Mouse (Mus musculus) heart, embryonic 14.5 days (tissue): ENCODE data around the gene Baiap3. TPM values are rescaled to one million over a fixed set of nuclear protein-coding genes. Genes with fewer than 3 reads are reported as not detected.

Experiments
- ATAC-seq: fragments of 200-750 bp; cut with Nextera tagmentation; 2 replicates; pipeline ENCODE4 v1.8.0; 2017; ENCODE audit warnings: low read depth, moderate TSS enrichment; ENCODE audit not compliant: insufficient number of reproducible peaks, insufficient read depth, low FRiP score
- H3K27ac ChIP-seq, 2 experiments: fragments of 200-500 bp in 1 of 2; fragments of 300-500 bp in 1 of 2; sonication (generic) in 1 of 2; replicated peaks in 1 of 2; 2 replicates each; pipeline ENCODE4 v1.5.1; 2012 to 2014; ENCODE audit warnings: low read depth in 2 of 2, low read length in 2 of 2, control low read depth in 1 of 2, mild to moderate bottlenecking in 1 of 2, mixed read lengths in 1 of 2; ENCODE audit not compliant: control insufficient read depth in 1 of 2, insufficient read depth in 1 of 2
- H3K27me3 ChIP-seq: fragments of 300-500 bp; sonication (generic); 2 replicates; pipeline ENCODE4 v1.6.1; 2014; ENCODE audit warnings: mild to moderate bottlenecking, low read length, control low read depth; ENCODE audit not compliant: control insufficient read depth, insufficient read depth
- H3K36me3 ChIP-seq: fragments of 300-500 bp; sonication (generic); 2 replicates; pipeline ENCODE4 v1.6.1; 2014; ENCODE audit warnings: mild to moderate bottlenecking, control low read depth, low read length, mixed read lengths; ENCODE audit not compliant: control insufficient read depth, insufficient read depth
- H3K4me1 ChIP-seq, 2 experiments: fragments of 200-500 bp in 1 of 2; fragments of 300-500 bp in 1 of 2; sonication (generic) in 1 of 2; 2 replicates each; pipeline ENCODE4 v1.6.1; 2012 to 2014; ENCODE audit warnings: low read length in 2 of 2, control low read depth in 1 of 2, mixed read lengths in 1 of 2; ENCODE audit not compliant: control insufficient read depth in 2 of 2, insufficient read depth in 2 of 2
- H3K4me2 ChIP-seq: fragments of 300-500 bp; sonication (generic); 2 replicates; pipeline ENCODE4 v1.6.1; 2014; ENCODE audit warnings: mild to moderate bottlenecking, low read length
- H3K4me3 ChIP-seq, 2 experiments: fragments of 200-500 bp in 1 of 2; fragments of 300-500 bp in 1 of 2; sonication (generic) in 1 of 2; 2 replicates each; pipeline ENCODE4 v1.5.1; 2012 to 2014; ENCODE audit warnings: low read length in 2 of 2, mild to moderate bottlenecking in 2 of 2, control low read depth in 1 of 2, low read depth in 1 of 2, moderate library complexity in 1 of 2; ENCODE audit not compliant: control insufficient read depth in 1 of 2, insufficient read depth in 1 of 2
- H3K9ac ChIP-seq: fragments of 300-500 bp; sonication (generic); 2 replicates; pipeline ENCODE4 v1.6.1; 2014; ENCODE audit warnings: mild to moderate bottlenecking, low read length
- H3K9me3 ChIP-seq: fragments of 300-500 bp; sonication (generic); 2 replicates; pipeline ENCODE4 v1.6.1; 2016; ENCODE audit warnings: low read length, control low read depth; ENCODE audit not compliant: control insufficient read depth
- WGBS: fragments of 180-500 bp; shearing (Covaris S2); extraction: QIAGEN DNeasy Blood & Tissue Kit; methylation state at CpG from one replicate; pipeline ENCODE4 v1.1.7; 2014; 5-methylcytosine and 5-hydroxymethylcytosine counted together
- polyA plus RNA-seq: library from polyadenylated mRNA; unstranded; fragments of >200 nt; fragmentation: Nextera tagmentation; extraction: Ambion mirVana; gene quantifications from 2 replicates; pipeline ENCODE4 v1.2.1, GENCODE M21; 2014

Baiap3 gene
- polyA plus RNA-seq, 1 experiment from 2014 or later = 0.76 TPM

- no peak overlapping the region for H3K27ac ChIP-seq
- H3K27me3 ChIP-seq = no peaks in the 10 kb centered on the region
- 81% methylated on average over 9 of the region's 9 CpGs for WGBS
- no peak for ATAC-seq
- H3K9ac ChIP-seq = no peak overlapping the region
- no peak overlapping the region for H3K4me2 ChIP-seq
- no peaks in the 10 kb centered on the region for H3K9me3 ChIP-seq
- H3K4me3 ChIP-seq = no peak overlapping the region
- peaks cover 2 to 13% of the 10 kb centered on the region in 2 experiments; a peak in 3 of 4 replicates for H3K4me1 ChIP-seq
- H3K36me3 ChIP-seq = peaks cover 49% of the 10 kb centered on the region
Observed at GRCm38 (mm10) chr17:25218967-25219366, 37.2 kb downstream of the Baiap3 start.

- no peaks in the 10 kb centered on the region for H3K9me3 ChIP-seq
- 88% methylated on average over 3 of the region's 3 CpGs for WGBS
Observed at GRCm38 (mm10) chr17:25215431-25215830, 40.7 kb downstream of the Baiap3 start.

GRCm38 (mm10) chr17:25211705-25212104, 44.5 kb downstream of the Baiap3 start:
- 64% methylated on average over 4 of the region's 4 CpGs for WGBS

More at GRCm38 (mm10) chr17:25215431-25215830, 40.7 kb downstream of the Baiap3 start:
- Histone ChIP-seq H3K27ac (no peak overlapping the region), H3K36me3 (peaks cover 85% of the 10 kb centered on the region), H3K27me3 (no peaks in the 10 kb centered on the region), H3K9ac (no peak overlapping the region), H3K4me1 (no peaks in the 10 kb centered on the region), H3K4me3 (no peak overlapping the region), H3K4me2 (no peak overlapping the region)
- ATAC-seq = no peak

GRCm38 (mm10) chr17:25210680-25211466, 45.3 kb downstream of the Baiap3 start:
- WGBS = 74% methylated on average over 15 of the region's 15 CpGs

More at GRCm38 (mm10) chr17:25211705-25212104, 44.5 kb downstream of the Baiap3 start:
- Histone ChIP-seq H3K9me3 (no peaks in the 10 kb centered on the region), H3K4me2 (no peak overlapping the region), H3K4me1 (no peaks in the 10 kb centered on the region), H3K36me3 (peaks cover 100% of the 10 kb centered on the region), H3K4me3 (no peak overlapping the region), H3K27ac (no peak overlapping the region), H3K27me3 (no peaks in the 10 kb centered on the region), H3K9ac (no peak overlapping the region)
- no peak for ATAC-seq

GRCm38 (mm10) chr17:25210006-25210405, 46.2 kb downstream of the Baiap3 start:
- 93% methylated on average over 4 of the region's 4 CpGs for WGBS
- H3K27me3 ChIP-seq = no peaks in the 10 kb centered on the region
- H3K36me3 ChIP-seq = peaks cover 99% of the 10 kb centered on the region
- no peak for ATAC-seq
- H3K9me3 ChIP-seq = no peaks in the 10 kb centered on the region
- H3K4me1 ChIP-seq = no peaks in the 10 kb centered on the region
- H3K4me2 ChIP-seq = no peak overlapping the region
- no peak overlapping the region for H3K27ac ChIP-seq
- H3K9ac ChIP-seq = no peak overlapping the region
- no peak overlapping the region for H3K4me3 ChIP-seq

More at GRCm38 (mm10) chr17:25210680-25211466, 45.3 kb downstream of the Baiap3 start:
- H3K4me1 ChIP-seq = no peaks in the 10 kb centered on the region
- H3K27ac ChIP-seq = no peak overlapping the region
- no peak overlapping the region for H3K4me3 ChIP-seq
- no peaks in the 10 kb centered on the region for H3K9me3 ChIP-seq
- no peak for ATAC-seq
- H3K4me2 ChIP-seq = no peak overlapping the region
- no peaks in the 10 kb centered on the region for H3K27me3 ChIP-seq
- H3K9ac ChIP-seq = no peak overlapping the region
- peaks cover 99% of the 10 kb centered on the region for H3K36me3 ChIP-seq

GRCm38 (mm10) chr17:25202401-25202800, 53.8 kb downstream of the Baiap3 start:
- H3K36me3 ChIP-seq = peaks cover 77% of the 10 kb centered on the region
- H3K27me3 ChIP-seq = no peaks in the 10 kb centered on the region
- no peak for ATAC-seq
- WGBS = 85% methylated on average over 4 of the region's 4 CpGs
- no peak overlapping the region for H3K9ac ChIP-seq
- H3K4me2 ChIP-seq = no peak overlapping the region
- no peaks in the 10 kb centered on the region for H3K9me3 ChIP-seq
- H3K4me1 ChIP-seq = no peaks in the 10 kb centered on the region
- no peak overlapping the region for H3K4me3 ChIP-seq
- H3K27ac ChIP-seq = no peak overlapping the region
